Mouse (Mus musculus): ENCODE data around the gene Dbn1.
A peak's percentile ranks its signal among the peaks of the same experiment; 100 is the strongest.

The Dbn1 gene

DNA sequence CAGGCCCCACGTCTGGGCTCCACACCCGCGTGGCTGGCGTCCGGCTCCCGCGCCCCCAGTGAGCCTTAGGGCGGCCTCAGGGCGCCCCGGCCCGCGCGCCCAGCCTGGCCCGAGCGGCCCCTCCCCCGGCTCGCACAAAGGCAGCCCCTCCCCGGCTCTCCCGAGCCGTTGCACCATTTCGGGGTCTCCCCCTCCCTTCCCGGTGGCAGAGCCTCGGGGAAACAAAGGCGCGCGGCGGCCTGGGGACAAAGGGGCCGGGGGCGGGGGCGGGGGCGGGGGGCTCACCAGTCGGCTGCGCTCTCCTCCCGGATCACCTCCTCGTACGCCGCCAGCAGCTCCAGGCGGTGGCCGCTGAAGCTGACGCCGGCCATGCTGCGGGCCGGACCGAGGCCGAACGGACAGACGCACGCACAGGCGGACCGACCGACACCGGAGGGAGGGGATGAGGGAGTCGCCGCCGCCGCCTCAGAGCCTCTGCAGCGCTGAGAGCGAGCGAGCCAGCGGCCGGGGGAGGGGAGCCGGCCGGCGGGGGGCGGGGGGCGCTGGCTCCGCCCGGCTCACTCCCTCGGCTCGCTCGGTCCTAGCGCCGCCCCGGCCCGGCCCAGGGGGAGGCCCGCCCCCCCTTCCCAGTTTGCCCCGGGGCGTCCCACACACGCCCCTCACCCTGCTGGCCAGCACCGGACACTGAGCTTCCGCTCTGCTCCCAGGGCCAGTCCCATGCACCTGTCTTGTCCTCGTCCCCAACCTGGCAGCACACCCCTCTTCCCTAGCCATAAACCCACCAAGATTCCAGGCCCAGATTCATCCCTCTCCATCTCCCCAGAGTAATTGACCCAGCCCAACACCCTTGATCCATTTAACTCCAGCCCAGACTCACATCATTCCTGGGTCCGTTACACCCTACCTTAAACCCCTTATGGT lies at the start of gene Dbn1:
Gene Dbn1 (minus strand): TSS at position 534 of the 921 bp plus-strand sequence.
- DNase-seq = peak; percentile 18

DNA sequence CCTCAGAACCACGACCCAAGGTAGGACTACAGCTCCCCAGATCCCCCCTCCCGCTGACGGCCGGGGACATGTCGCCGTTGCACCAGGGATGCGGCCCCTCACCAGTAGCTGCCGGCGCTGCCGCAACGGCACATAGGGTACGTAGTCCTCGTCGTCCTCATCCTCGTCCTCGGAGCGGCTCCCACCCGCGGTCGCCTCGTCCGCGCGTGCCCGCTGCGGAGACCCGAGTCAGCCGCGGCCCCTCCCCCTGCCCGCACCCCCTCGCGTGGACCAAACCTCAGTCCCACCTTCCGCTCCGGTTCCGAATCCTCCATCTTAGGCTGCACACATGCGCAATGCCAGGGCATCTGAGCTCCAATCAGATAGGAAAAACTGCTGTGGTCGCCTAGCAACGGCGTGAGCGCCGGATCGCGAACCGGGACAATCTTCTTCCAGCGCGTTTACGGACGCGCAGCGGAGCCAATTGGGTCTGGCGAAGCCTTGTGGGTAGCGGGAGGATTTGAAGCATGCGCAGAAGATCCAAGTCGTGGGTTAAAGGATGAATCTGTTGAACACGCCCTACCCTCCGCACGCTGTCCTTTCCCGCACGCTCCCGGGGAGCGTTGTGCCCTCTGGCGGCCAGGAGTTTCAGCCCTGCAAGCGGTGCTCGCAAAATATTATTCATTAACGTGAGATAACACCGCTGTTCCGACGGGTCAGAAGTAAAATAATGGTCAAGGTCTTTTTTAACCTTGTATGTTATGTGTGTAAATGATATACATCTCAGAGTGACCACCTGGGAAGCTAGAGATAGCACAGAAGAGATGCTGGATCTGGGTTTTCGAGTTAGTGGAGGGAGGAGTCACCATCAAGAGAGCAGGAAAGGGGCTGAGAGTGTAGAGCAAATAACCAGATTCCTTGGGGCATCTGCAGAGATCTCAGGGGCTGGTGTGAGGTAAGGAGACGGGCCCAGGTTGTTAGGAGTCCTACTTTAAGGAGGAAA lies 48.6 kb upstream of the Dbn1 start, which contains the start of gene Ddx41:
Gene Ddx41 (minus strand): TSS at position 465 of the 982 bp plus-strand sequence.
- peak; percentile 100 for DNase-seq

- DNase-seq = no peak
Observed at GRCm38 (mm10) chr13:55535796-55536193, 47.9 kb upstream of the Dbn1 start.

DNA sequence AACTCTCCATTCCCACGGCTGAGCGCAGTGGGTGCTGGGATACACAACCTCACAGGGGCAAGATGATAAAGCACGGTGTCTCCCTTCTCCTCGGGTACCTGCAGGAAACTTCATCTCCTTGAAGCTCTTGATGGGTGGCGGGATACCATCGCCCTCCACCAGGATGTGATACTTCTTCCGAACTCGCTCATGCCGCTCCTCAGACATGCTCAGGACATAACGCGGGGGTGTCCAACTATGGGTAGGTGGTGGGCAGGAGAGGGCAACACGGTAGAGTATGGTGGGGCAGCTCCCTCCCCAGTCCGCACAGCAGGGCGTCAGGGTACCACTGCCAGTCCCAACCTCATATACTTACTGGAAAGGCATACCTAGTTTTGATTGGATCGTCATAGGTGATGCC lies 47.3 kb upstream of the Dbn1 start:
- no peak for DNase-seq

- peak; percentile 57 for DNase-seq
Observed at GRCm38 (mm10) chr13:55529198-55529915, 41.4 kb upstream of the Dbn1 start, which contains the start of gene Dok3. Gene Dok3 (minus strand): TSS chr13:55529296.

- DNase-seq = peak; percentile 60
Observed at GRCm38 (mm10) chr13:55527834-55528772, 40.2 kb upstream of the Dbn1 start.

DNA sequence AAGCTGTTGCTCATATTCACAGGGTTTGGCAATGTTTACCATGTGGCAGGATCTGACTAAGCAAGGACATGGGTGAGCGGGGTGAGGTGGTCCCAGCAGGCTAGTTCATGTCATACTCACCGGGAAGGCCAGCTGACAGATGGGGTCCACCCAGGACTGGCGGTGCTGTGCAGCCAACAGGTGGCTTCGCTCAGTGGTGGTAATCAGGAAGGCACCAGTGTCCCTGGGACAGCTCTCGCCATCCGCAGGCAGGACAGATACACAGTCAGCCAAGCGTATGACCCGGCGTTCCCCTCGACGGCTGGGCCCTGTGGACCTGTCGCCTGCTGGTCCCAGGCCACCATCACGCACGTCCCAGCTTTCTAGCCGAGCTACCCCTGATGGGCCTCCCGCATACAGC lies 39.3 kb upstream of the Dbn1 start:
- DNase-seq = no peak

GRCm38 (mm10) chr13:55525733-55526553 lies 38.0 kb upstream of the Dbn1 start:
- DNase-seq = no peak

GRCm38 (mm10) chr13:55523951-55524600 lies 36.2 kb upstream of the Dbn1 start:
- DNase-seq = no peak

GRCm38 (mm10) chr13:55523278-55523677 lies 35.4 kb upstream of the Dbn1 start:
- peak; percentile 27 for DNase-seq

DNA sequence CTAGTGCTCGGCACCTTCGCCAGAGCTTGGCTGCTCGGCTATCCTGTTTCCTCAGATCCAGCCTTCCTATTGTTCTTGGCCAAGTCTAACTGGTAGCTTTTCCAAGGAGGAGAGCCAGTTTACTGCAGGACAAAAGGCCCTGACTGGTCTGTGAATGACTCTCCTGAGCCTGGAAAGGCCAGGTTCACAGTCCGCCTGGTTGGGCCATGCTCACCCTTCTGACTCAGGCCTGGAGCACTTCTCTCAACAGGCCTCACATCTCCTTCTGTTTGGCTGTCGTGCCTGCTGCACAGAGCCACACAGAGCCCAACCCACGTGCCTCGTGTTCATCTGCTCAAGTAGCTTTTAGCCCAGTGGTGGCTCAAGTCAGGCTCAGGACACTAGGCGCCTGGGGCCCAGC lies 34.8 kb upstream of the Dbn1 start:
- no peak for DNase-seq

DNA sequence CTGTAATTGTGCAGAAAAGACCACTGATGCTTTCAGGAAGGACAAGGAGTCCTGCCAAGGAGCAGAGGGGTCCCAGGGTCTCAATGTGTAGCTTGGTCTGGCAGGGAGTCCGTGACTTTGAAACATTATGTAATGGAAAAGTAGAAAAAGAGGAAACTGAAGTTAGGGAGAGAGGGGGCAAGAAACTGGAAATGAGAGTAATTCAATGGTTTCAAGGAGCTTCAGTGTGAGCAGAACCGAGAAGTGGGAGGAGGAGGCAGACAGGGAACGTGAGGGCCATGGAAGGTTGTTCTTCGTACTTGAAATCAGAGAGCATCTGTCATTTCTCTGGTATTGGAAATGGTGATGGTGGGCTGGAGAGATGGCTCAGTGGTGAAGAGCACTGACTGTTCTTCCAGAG lies 31.7 kb upstream of the Dbn1 start:
- no peak for DNase-seq

DNA sequence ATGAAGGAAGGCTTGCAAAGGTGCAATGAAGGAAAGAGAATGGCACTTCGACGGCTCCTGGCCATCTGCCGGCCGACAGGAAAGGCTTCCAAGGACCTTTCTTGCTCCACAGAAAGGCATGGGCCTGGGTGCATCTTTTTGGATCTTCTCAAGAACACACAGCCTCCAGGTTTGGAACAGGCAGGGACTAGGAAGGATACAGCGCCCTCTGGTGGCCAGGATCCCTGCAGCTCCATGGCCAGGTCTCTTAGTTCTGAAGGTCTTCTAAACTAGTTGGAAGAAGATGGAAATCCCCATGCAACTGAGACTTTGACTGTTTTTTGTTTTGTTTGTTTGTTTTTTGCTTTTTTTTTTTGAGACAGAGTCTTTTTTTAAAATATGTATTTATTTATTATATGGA lies 29.0 kb upstream of the Dbn1 start:
- peak; percentile 95 for DNase-seq

DNA sequence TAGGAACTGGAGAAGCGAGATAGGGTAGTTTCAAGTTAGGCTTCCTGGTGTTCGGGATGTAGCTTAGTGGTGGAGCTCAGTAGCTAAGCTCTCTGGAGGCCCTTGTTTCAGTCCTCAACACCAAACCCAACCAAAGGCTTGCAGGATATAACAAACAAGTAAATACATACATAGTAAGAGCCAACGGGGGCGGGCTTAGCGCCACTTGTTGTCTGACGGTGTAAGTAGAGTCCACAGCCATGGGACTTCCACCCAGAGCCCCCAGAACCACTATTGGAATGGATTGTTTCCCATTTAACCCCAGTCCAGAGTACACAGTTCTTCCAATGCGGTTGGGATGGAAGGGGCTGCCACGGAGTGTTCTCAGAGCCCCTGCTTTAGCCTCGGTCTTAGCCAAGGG lies 25.9 kb upstream of the Dbn1 start:
- no peak for DNase-seq

DNA sequence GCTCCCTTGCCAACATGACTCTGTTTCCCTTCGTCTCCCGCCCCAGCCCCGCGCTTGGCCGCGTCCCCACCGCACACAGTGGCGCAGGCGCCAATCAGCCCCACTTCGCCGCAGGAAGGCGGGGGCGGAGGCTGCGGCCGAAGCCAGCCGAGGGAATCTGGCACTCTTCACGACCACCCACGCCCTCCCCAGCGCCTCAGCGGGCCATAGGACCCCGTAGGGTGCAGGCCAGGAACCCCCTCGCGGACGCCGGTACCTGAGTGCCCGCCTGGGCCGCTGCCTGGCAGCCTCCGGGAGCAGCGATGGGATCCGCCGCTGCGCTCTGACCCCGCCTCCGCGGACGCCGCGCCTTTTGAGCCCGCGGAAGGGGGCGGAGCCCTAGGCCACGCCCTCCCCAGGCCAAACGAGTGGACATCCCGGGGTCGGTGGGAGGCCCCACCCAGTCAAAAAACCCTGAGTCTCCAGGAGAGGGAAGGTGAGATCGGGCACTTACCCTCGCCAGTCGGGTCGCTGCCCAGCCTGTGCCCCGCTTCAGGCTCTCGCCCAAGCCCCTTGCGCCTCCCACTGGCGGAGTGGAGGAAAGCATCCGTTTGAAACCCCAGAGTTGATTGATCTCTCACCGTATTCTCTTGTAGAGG lies 25.3 kb upstream of the Dbn1 start, which contains the start of gene Pdlim7:
Gene Pdlim7 (minus strand): TSS at position 566 of the 638 bp plus-strand sequence.
- DNase-seq = peak; percentile 90

GRCm38 (mm10) chr13:55512379-55513031 lies 24.6 kb upstream of the Dbn1 start:
- DNase-seq = peak; percentile 54

- no peak for DNase-seq
Observed at GRCm38 (mm10) chr13:55511492-55511861, 23.6 kb upstream of the Dbn1 start.

GRCm38 (mm10) chr13:55510668-55511491 lies 23.0 kb upstream of the Dbn1 start:
- DNase-seq = peak; percentile 88
